Mouse (Mus musculus) MEL (cell line): Measurements from ENCODE around the gene Mc3r. TPM values are rescaled to one million over a fixed set of nuclear protein-coding genes. Genes with fewer than 3 reads are reported as not detected.

Experiments used
- DNase-seq: peaks from one replicate; pipeline ENCODE4 v3.0.0; 2011; ENCODE audit warnings: low read depth, low spot score
- H3K27ac ChIP-seq: 2 replicates; pipeline ENCODE4 v1.5.1; 2012; ENCODE audit warnings: low read depth, mild to moderate bottlenecking, control low read depth, low read length, moderate library complexity; ENCODE audit not compliant: control insufficient read depth
- H3K27me3 ChIP-seq, 2 experiments: fragments of 150-350 bp in 1 of 2; sonication (generic) in 1 of 2; 2 replicates each; pipeline ENCODE4 v1.6.1; 2012; ENCODE audit warnings: low read length in 2 of 2, mild to moderate bottlenecking in 2 of 2, improper control_type of control experiment in 1 of 2, moderate library complexity in 1 of 2; ENCODE audit not compliant: insufficient read depth in 2 of 2, control insufficient read depth in 1 of 2
- H3K36me3 ChIP-seq, 2 experiments: 2 replicates each; pipeline ENCODE4 v1.6.1; 2012 to 2014; ENCODE audit warnings: low read length in 2 of 2, improper control_type of control experiment in 1 of 2, inconsistent platforms in 1 of 2, mild to moderate bottlenecking in 1 of 2; ENCODE audit not compliant: insufficient read depth in 2 of 2, control insufficient read depth in 1 of 2
- H3K4me1 ChIP-seq, 2 experiments: fragments of 150-350 bp in 1 of 2; sonication (generic) in 1 of 2; 2 replicates each; pipeline ENCODE4 v1.6.1; 2012; ENCODE audit warnings: low read length in 2 of 2, improper control_type of control experiment in 1 of 2, mild to moderate bottlenecking in 1 of 2; ENCODE audit not compliant: insufficient read depth in 2 of 2, control insufficient read depth in 1 of 2
- H3K4me3 ChIP-seq, 2 experiments: fragments of 150-350 bp in 1 of 2; sonication (generic) in 1 of 2; 2 replicates each; pipeline ENCODE4 v1.5.1; 2012; ENCODE audit warnings: low read depth in 2 of 2, low read length in 2 of 2, mild to moderate bottlenecking in 2 of 2, moderate library complexity in 2 of 2, control low read depth in 1 of 2, improper control_type of control experiment in 1 of 2; ENCODE audit not compliant: control insufficient read depth in 1 of 2, insufficient read depth in 1 of 2
- H3K79me2 ChIP-seq: 2 replicates; pipeline ENCODE4 v1.6.1; 2012; ENCODE audit warnings: mild to moderate bottlenecking, low read length, moderate library complexity; ENCODE audit not compliant: control insufficient read depth, poor library complexity, insufficient read depth
- H3K9ac ChIP-seq: 2 replicates; pipeline ENCODE4 v1.6.1; 2012; ENCODE audit warnings: low read depth, mild to moderate bottlenecking, control low read depth, low read length, moderate library complexity; ENCODE audit not compliant: control insufficient read depth, poor library complexity, severe bottlenecking
- H3K9me3 ChIP-seq: fragments of 150-350 bp; sonication (generic); replicated peaks from 2 replicates; pipeline ENCODE4 v1.6.1; 2012; ENCODE audit warnings: mild to moderate bottlenecking, low read length, improper control_type of control experiment, moderate library complexity; ENCODE audit not compliant: insufficient read depth
- BHLHE40 ChIP-seq: IDR thresholded peaks from 2 replicates; pipeline ENCODE4 v1.6.1; 2012; ENCODE audit warnings: low read depth, mild to moderate bottlenecking, inconsistent platforms, low read length, improper control_type of control experiment, borderline replicate concordance
- CHD1 ChIP-seq: IDR thresholded peaks from 2 replicates; pipeline ENCODE4 v1.6.1; 2012; ENCODE audit warnings: low read depth, mild to moderate bottlenecking, inconsistent platforms, low read length, improper control_type of control experiment
- E2F4 ChIP-seq: IDR thresholded peaks from 2 replicates; pipeline ENCODE4 v1.6.1; 2011; ENCODE audit warnings: low read depth, low read length, improper control_type of control experiment, borderline replicate concordance
- ELF1 ChIP-seq: IDR thresholded peaks from 2 replicates; pipeline ENCODE4 v1.6.1; 2014; ENCODE audit warnings: low read depth, mild to moderate bottlenecking, inconsistent platforms, low read length, improper control_type of control experiment, moderate library complexity
- EP300 ChIP-seq, 2 experiments: IDR thresholded peaks; 2 replicates each; pipeline ENCODE4 v1.6.1; 2011; ENCODE audit warnings: improper control_type of control experiment in 2 of 2, low read length in 2 of 2, low read depth in 1 of 2, mild to moderate bottlenecking in 1 of 2
- ETS1 ChIP-seq: IDR thresholded peaks from 2 replicates; pipeline ENCODE4 v1.6.1; 2012; ENCODE audit warnings: low read depth, mild to moderate bottlenecking, inconsistent platforms, low read length, improper control_type of control experiment, moderate library complexity
- GABPA ChIP-seq: IDR thresholded peaks from 2 replicates; pipeline ENCODE4 v1.6.1; 2012; ENCODE audit warnings: low read depth, mild to moderate bottlenecking, inconsistent platforms, low read length, improper control_type of control experiment, moderate library complexity
- GATA1 ChIP-seq: IDR thresholded peaks from 2 replicates; pipeline ENCODE4 v1.6.1; 2011; ENCODE audit warnings: low read depth, low read length, improper control_type of control experiment
- HCFC1 ChIP-seq: IDR thresholded peaks from 2 replicates; pipeline ENCODE4 v1.6.1; 2012; ENCODE audit warnings: low read depth, mild to moderate bottlenecking, inconsistent platforms, low read length, improper control_type of control experiment, moderate library complexity
- JUND ChIP-seq: IDR thresholded peaks from 2 replicates; pipeline ENCODE4 v1.6.1; 2011; ENCODE audit warnings: low read depth, mild to moderate bottlenecking, improper control_type of control experiment, low read length
- KAT2A ChIP-seq: conservative IDR thresholded peaks from 2 replicates; pipeline ENCODE4 v1.6.1; 2012; ENCODE audit warnings: low read depth, low read length, improper control_type of control experiment, inconsistent platforms
- MAX ChIP-seq: IDR thresholded peaks from 2 replicates; pipeline ENCODE4 v1.6.1; 2011; ENCODE audit warnings: low read length, improper control_type of control experiment
- MAZ ChIP-seq: IDR thresholded peaks from 2 replicates; pipeline ENCODE4 v1.6.1; 2012; ENCODE audit warnings: low read depth, mild to moderate bottlenecking, inconsistent platforms, low read length, improper control_type of control experiment
- MEF2A ChIP-seq: IDR thresholded peaks from 2 replicates; pipeline ENCODE4 v1.6.1; 2014; ENCODE audit warnings: low read depth, mild to moderate bottlenecking, inconsistent platforms, low read length, improper control_type of control experiment; ENCODE audit not compliant: poor library complexity, insufficient replicate concordance, severe bottlenecking; ENCODE audit errors: extremely low read depth
- MXI1 ChIP-seq: IDR thresholded peaks from 2 replicates; pipeline ENCODE4 v1.6.1; 2011; ENCODE audit warnings: mild to moderate bottlenecking, low read depth, low read length, improper control_type of control experiment
- MYB ChIP-seq: IDR thresholded peaks from 2 replicates; pipeline ENCODE4 v1.6.1; 2011; ENCODE audit warnings: mild to moderate bottlenecking, low read depth, low read length, improper control_type of control experiment
- MYC ChIP-seq: IDR thresholded peaks from 2 replicates; pipeline ENCODE4 v1.6.1; 2011; ENCODE audit warnings: low read depth, mild to moderate bottlenecking, low read length, improper control_type of control experiment, moderate library complexity
- NELFE ChIP-seq: IDR thresholded peaks from 2 replicates; pipeline ENCODE4 v1.6.1; 2011; ENCODE audit warnings: low read depth, low read length, improper control_type of control experiment
- NRF1 ChIP-seq: IDR thresholded peaks from 2 replicates; pipeline ENCODE4 v1.6.1; 2014; ENCODE audit warnings: low read depth, mild to moderate bottlenecking, inconsistent platforms, low read length, improper control_type of control experiment, moderate library complexity; ENCODE audit not compliant: poor library complexity, insufficient read depth, severe bottlenecking
- POLR2A ChIP-seq, 2 experiments: IDR thresholded peaks; 2 replicates each; pipeline ENCODE4 v1.6.1; 2011 to 2012; ENCODE audit warnings: low read length in 2 of 2, mild to moderate bottlenecking in 2 of 2, control low read depth in 1 of 2, improper control_type of control experiment in 1 of 2, low read depth in 1 of 2, moderate library complexity in 1 of 2; ENCODE audit not compliant: control insufficient read depth in 1 of 2, insufficient read depth in 1 of 2, poor library complexity in 1 of 2
- POLR2AphosphoS5 ChIP-seq: IDR thresholded peaks from 2 replicates; pipeline ENCODE4 v1.6.1; 2012; ENCODE audit warnings: low read depth, borderline replicate concordance, mild to moderate bottlenecking, inconsistent platforms, low read length, moderate library complexity, mixed read lengths
- RAD21 ChIP-seq: IDR thresholded peaks from 2 replicates; pipeline ENCODE4 v1.6.1; 2011; ENCODE audit warnings: mild to moderate bottlenecking, low read depth, low read length, improper control_type of control experiment
- RCOR1 ChIP-seq: IDR thresholded peaks from 2 replicates; pipeline ENCODE4 v1.6.1; 2012; ENCODE audit warnings: low read depth, mild to moderate bottlenecking, inconsistent platforms, low read length, improper control_type of control experiment
- SIN3A ChIP-seq: IDR thresholded peaks from 2 replicates; pipeline ENCODE4 v1.6.1; 2012; ENCODE audit warnings: low read length, improper control_type of control experiment, inconsistent platforms
- TAL1 ChIP-seq: IDR thresholded peaks from 2 replicates; pipeline ENCODE4 v1.6.1; 2012; ENCODE audit warnings: mild to moderate bottlenecking, inconsistent platforms, low read length, moderate library complexity, mixed read lengths
- TBP ChIP-seq: IDR thresholded peaks from 2 replicates; pipeline ENCODE4 v1.8.0; 2011; ENCODE audit warnings: low read depth, low read length, improper control_type of control experiment
- TCF12 ChIP-seq: IDR thresholded peaks from 2 replicates; pipeline ENCODE4 v1.6.1; 2014; ENCODE audit warnings: low read depth, mild to moderate bottlenecking, inconsistent platforms, low read length, improper control_type of control experiment, moderate library complexity
- USF1 ChIP-seq: IDR thresholded peaks from 2 replicates; pipeline ENCODE4 v1.6.1; 2014; ENCODE audit warnings: low read depth, mild to moderate bottlenecking, inconsistent platforms, low read length, improper control_type of control experiment, moderate library complexity
- USF2 ChIP-seq, 2 experiments: IDR thresholded peaks; 2 replicates each; pipeline ENCODE4 v1.6.1; 2011 to 2012; ENCODE audit warnings: improper control_type of control experiment in 2 of 2, low read length in 2 of 2, borderline replicate concordance in 1 of 2, inconsistent platforms in 1 of 2, low read depth in 1 of 2, mild to moderate bottlenecking in 1 of 2; ENCODE audit not compliant: insufficient read depth in 1 of 2
- ZKSCAN1 ChIP-seq: IDR thresholded peaks from 2 replicates; pipeline ENCODE4 v1.6.1; 2012; ENCODE audit warnings: low read depth, mild to moderate bottlenecking, inconsistent platforms, low read length, improper control_type of control experiment, moderate library complexity
- ZMIZ1 ChIP-seq: IDR thresholded peaks from 2 replicates; pipeline ENCODE4 v1.6.1; 2012; ENCODE audit warnings: low read depth, mild to moderate bottlenecking, inconsistent platforms, low read length, improper control_type of control experiment, moderate library complexity
- ZNF384 ChIP-seq: IDR thresholded peaks from 2 replicates; pipeline ENCODE4 v1.6.1; 2012; ENCODE audit warnings: low read depth, mild to moderate bottlenecking, inconsistent platforms, low read length, improper control_type of control experiment
- polyA plus RNA-seq, 2 experiments: library from polyadenylated mRNA; stranded (reverse) in 1 of 2; unstranded in 1 of 2; fragments of >175 nt in 1 of 2; fragments of >200 nt in 1 of 2; gene quantifications; 2 replicates each; pipeline versions ENCODE4 v1.2.1 to v1.2.4; 2012; ENCODE audit warnings: low replicate concordance in 2 of 2, low read depth in 1 of 2; ENCODE audit not compliant: insufficient read length in 2 of 2, insufficient read depth in 1 of 2, missing spikeins in 1 of 2
- total RNA-seq: library from RNA; depleted of rRNA; stranded (reverse); fragments of 300-350 nt; gene quantifications from 2 replicates; pipeline ENCODE4 v1.2.3, GENCODE M21; 2012

Gene Mc3r
- total and polyA plus RNA-seq, 3 experiments: 0.04 TPM; not detected in 2

GRCm38 (mm10) chr2:172274662-172275061 lies 26.4 kb downstream of the Mc3r start:
- H3K9me3 ChIP-seq: no peaks in the 10 kb centered on the region

GRCm38 (mm10) chr2:172276155-172276554 lies 27.9 kb downstream of the Mc3r start:
- no peaks in the 10 kb centered on the region for H3K79me2 ChIP-seq
- no peaks in the 10 kb centered on the region for H3K27me3 ChIP-seq
- no peaks in the 10 kb centered on the region for H3K9me3 ChIP-seq
- peak overlapping the region; percentile 20; the same call in 1 of the 2 replicates for H3K9ac ChIP-seq
- H3K36me3 ChIP-seq: peaks cover 0 to 19% of the 10 kb centered on the region in 2 experiments; a peak in 2 of 4 replicates
- H3K27ac ChIP-seq: peak overlapping the region; percentile 76
- peak; percentile 87 for DNase-seq
- H3K4me1 ChIP-seq: peaks cover 10 to 24% of the 10 kb centered on the region in 2 experiments
- H3K4me3 ChIP-seq: no peak overlapping the region
- TF ChIP-seq MEF2A: no peak
- peak; percentile 57; the same call in 1 of the 2 replicates for TF ChIP-seq RCOR1
- peak; percentile 67 for TF ChIP-seq TAL1
- TF ChIP-seq POLR2AphosphoS5: no peak
- no peak for TF ChIP-seq TBP
- TF ChIP-seq HCFC1: peak; percentile 54; the same call in 1 of the 2 replicates
- no peak for TF ChIP-seq NRF1
- peak; percentile 49; the same call in 1 of the 2 replicates for TF ChIP-seq ELF1
- TF ChIP-seq EP300 (IDR thresholded peaks at IDR 0.05; ENCODE audit: low read depth in 1 of 2, low read length in 2 of 2): peak; percentile 70 to 79
- TF ChIP-seq ZKSCAN1: no peak
- TF ChIP-seq GATA1: peak; percentile 67
- TF ChIP-seq ETS1: peak; percentile 99
- TF ChIP-seq SIN3A: peak; percentile 87
- peak; percentile 34; the same call in 1 of the 2 replicates for TF ChIP-seq TCF12
- TF ChIP-seq MAX: peak; percentile 82; the same call in 1 of the 2 replicates
- TF ChIP-seq USF1: 0 out of 2 replicates have a peak, but pooled peaks have one; percentile 28
- TF ChIP-seq RAD21: no peak
- peak; percentile 86 for TF ChIP-seq BHLHE40
- TF ChIP-seq JUND: peak; percentile 89
- peak; percentile 91 for TF ChIP-seq MXI1
- no peak for TF ChIP-seq MYB

More at GRCm38 (mm10) chr2:172274662-172275061, 26.4 kb downstream of the Mc3r start:
- Histone ChIP-seq H3K9ac (peak overlapping the region; percentile 32), H3K79me2 (no peaks in the 10 kb centered on the region), H3K4me1 (peaks cover 10 to 24% of the 10 kb centered on the region in 2 experiments), H3K27me3 (no peaks in the 10 kb centered on the region), H3K4me3 (no peak overlapping the region; a peak in 1 of 4 replicates), H3K36me3 (peaks cover 0 to 19% of the 10 kb centered on the region in 2 experiments; a peak in 2 of 4 replicates), H3K27ac (peak overlapping the region; percentile 31; the same call in 1 of the 2 replicates)
- TF ChIP-seq RCOR1 (no peak), TBP (peak; percentile 70), MXI1 (peak; percentile 33; the same call in 1 of the 2 replicates), ZMIZ1 (peak; percentile 23; the same call in 1 of the 2 replicates), POLR2A (IDR thresholded peaks at IDR 0.05; ENCODE audit: control insufficient read depth in 1 of 2, insufficient read depth in 1 of 2, low read depth in 1 of 2, low read length in 2 of 2, poor library complexity in 1 of 2) (peak in 1 of 2 experiments; percentile 55; a peak in 1 of 4 replicates), MYB (no peak), TAL1 (no peak), KAT2A (no peak), ZNF384 (no peak), MAZ (peak; percentile 46; the same call in 1 of the 2 replicates), GABPA (no peak), BHLHE40 (no peak), ETS1 (no peak), NELFE (peak; percentile 42), NRF1 (no peak), ELF1 (peak; percentile 74), MAX (0 out of 2 replicates have a peak, but pooled peaks have one; percentile 37), HCFC1 (peak; percentile 85), SIN3A (no peak), MYC (peak; percentile 29; the same call in 1 of the 2 replicates), CHD1 (no peak), TCF12 (0 out of 2 replicates have a peak, but pooled peaks have one; percentile 9), USF2 (IDR thresholded peaks at IDR 0.05; ENCODE audit: borderline replicate concordance in 1 of 2, insufficient read depth in 1 of 2, low read depth in 1 of 2, low read length in 2 of 2) (no peak), E2F4 (no peak; the same call in 1 of the 2 replicates)
- DNase-seq: peak; percentile 84
